ENCODE assay signal across 24 mouse cellular contexts in the genomic region with DNA sequence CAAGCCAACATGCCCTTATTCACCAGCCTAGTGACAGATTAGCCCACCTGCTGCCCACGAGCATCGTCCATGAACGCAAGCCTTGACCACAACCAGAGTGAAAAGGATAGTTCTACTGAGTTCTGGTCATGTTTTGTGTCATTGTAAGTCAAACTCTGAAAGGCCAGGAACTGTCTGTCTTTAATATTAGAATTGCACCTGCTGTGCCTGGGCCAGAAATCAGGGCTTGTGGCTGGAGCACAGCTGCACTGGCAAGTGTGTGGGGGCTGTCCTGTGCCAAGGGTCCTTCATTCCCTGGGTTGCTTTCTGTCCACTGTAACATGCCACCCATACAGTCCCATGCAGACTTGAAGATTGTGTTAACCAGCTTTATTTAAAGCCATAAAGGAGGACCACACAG.
"Had no signal": no experiment of that assay in that cellular context is flagged by ENCODE, and none has a peak within 500 bp of the region (broad histone marks: within the 10 kb centered on the region; RNA-seq: fewer than 3 reads in every experiment).

No protein-coding gene starts in this region.

- H3K27ac ChIP-seq: embryonic facial prominence, embryonic 10.5 days; embryonic facial prominence, embryonic 12.5 days; embryonic facial prominence, embryonic 13.5 days; embryonic facial prominence, embryonic 15.5 days; forebrain, embryonic 10.5 days; forebrain, embryonic 12.5 days; forebrain, embryonic 13.5 days; forebrain, embryonic 15.5 days; gastrocnemius, adult 2 months had no signal

- H3K4me2 ChIP-seq: embryonic facial prominence, embryonic 12.5 days; embryonic facial prominence, embryonic 13.5 days; embryonic facial prominence, embryonic 15.5 days; forebrain, embryonic 12.5 days; forebrain, embryonic 13.5 days; forebrain, embryonic 15.5 days had no signal

- H3K9ac ChIP-seq: embryonic facial prominence, embryonic 12.5 days; embryonic facial prominence, embryonic 13.5 days; embryonic facial prominence, embryonic 15.5 days; forebrain, embryonic 12.5 days; forebrain, embryonic 13.5 days; forebrain, embryonic 15.5 days; forebrain, postnatal 0 days had no signal

- DNase-seq: cerebellum, adult 8-10 months; cerebellum, adult 9-10 months; cerebellum, adult 9-11 months; cerebellum, postnatal 10 days; cerebellum, postnatal 14 days; cerebellum, postnatal 25 days; cerebellum, postnatal 36 days; embryo, embryonic 11 days; forebrain, postnatal 0 days; gastrocnemius, adult 2 months; gastrocnemius, postnatal 10 days; gastrocnemius, postnatal 14 days; gastrocnemius, postnatal 25 days; gastrocnemius, postnatal 36 days; heart, adult 18-20 months had no signal

- H3K4me3 ChIP-seq: embryonic facial prominence, embryonic 10.5 days; embryonic facial prominence, embryonic 12.5 days; embryonic facial prominence, embryonic 13.5 days; embryonic facial prominence, embryonic 15.5 days; erythroblast, embryonic 14.5 days; forebrain, embryonic 10.5 days; forebrain, embryonic 12.5 days; forebrain, embryonic 13.5 days; forebrain, embryonic 15.5 days; gastrocnemius, adult 2 months had no signal

- H3K27me3 ChIP-seq: embryonic facial prominence, embryonic 12.5 days; embryonic facial prominence, embryonic 13.5 days; embryonic facial prominence, embryonic 15.5 days; forebrain, embryonic 12.5 days; forebrain, embryonic 13.5 days; forebrain, embryonic 15.5 days had no signal

- H3K9me3 ChIP-seq: embryonic facial prominence, embryonic 10.5 days; embryonic facial prominence, embryonic 12.5 days; embryonic facial prominence, embryonic 13.5 days; embryonic facial prominence, embryonic 15.5 days; forebrain, embryonic 10.5 days; forebrain, embryonic 12.5 days; forebrain, embryonic 13.5 days; forebrain, embryonic 15.5 days had no signal

- H3K36me3 ChIP-seq: embryonic facial prominence, embryonic 10.5 days; embryonic facial prominence, embryonic 12.5 days; embryonic facial prominence, embryonic 13.5 days; embryonic facial prominence, embryonic 15.5 days; forebrain, embryonic 10.5 days; forebrain, embryonic 12.5 days; forebrain, embryonic 15.5 days had no signal

- H3K4me1 ChIP-seq: forebrain, embryonic 10.5 days; forebrain, embryonic 12.5 days; forebrain, embryonic 15.5 days had no signal
